Mouse (Mus musculus): ENCODE results near the gene Cnga2.
"Not testable (repeated sequence)": the region's sequence is repeated elsewhere in the genome, so short reads cannot be mapped to it uniquely, and the experiment has no call there.

Gene Cnga2

DNA sequence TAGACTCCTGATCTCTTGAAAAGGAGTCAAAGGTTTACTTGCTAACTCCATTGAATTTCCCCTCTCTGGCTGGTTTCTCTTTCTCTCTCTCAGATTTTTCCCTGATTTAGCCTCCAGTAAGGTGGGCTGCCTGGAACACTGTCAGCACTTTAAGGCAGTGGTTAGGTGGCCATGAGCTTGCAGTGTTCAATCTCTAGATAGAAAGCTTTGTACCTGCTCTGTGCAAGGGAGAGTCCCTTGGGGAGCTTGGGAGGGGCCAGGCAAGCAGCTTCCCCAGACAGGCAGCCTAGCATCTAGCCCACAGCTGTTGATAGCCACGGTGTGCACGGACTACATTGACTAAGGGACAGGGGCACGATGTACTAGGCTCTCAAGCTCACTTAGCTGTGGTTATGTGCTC lies at the start of gene Cnga2:
TSS of gene Cnga2 (plus strand) at position 301 of the 400 bp plus-strand sequence.
- DNase-seq (ENCODE audit: low read depth in 1 of 2, low spot score in 2 of 2) = no peak

DNA sequence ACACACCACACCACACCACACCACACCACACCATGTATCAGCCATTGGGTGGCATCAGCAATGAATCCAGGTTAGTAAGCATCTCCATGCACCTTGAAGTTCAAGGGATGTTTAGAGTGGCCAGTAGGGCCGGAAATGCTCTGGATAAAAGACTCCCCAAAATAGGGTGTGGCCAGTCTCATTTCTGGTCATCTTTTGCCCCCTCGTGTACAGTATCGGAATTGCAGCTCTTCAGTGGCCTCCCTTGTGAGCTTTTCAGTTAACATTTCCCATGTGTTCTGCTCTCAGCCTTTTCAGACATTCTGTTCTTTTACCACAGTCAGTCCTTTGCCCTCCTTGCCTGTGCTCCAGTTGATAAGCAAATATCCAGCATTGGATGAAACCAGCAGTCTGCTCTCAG lies 45.0 kb upstream of the Cnga2 start:
- DNase-seq (ENCODE audit: low read depth in 1 of 2, low spot score in 2 of 2) = no peak

DNA sequence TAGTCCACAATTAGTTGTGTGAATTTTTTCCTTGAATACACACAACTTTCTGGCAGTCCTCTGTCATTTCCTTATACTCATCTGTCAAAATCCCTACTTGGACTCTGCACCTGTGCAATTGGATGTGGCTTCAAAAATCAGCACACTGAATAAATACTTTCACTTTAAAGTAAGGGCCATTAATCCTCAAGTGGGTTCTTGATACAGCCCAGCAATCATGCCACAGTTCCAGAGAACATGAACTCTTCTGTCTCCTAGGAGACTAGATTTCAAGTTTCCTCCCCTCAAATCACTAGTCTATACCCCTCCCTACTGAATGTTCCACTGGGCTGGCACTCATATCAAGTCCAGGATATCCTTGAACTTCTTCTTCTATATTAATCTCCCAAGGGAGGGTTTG lies 33.3 kb upstream of the Cnga2 start:
- DNase-seq (ENCODE audit: low read depth in 1 of 2, low spot score in 2 of 2) = no peak

DNA sequence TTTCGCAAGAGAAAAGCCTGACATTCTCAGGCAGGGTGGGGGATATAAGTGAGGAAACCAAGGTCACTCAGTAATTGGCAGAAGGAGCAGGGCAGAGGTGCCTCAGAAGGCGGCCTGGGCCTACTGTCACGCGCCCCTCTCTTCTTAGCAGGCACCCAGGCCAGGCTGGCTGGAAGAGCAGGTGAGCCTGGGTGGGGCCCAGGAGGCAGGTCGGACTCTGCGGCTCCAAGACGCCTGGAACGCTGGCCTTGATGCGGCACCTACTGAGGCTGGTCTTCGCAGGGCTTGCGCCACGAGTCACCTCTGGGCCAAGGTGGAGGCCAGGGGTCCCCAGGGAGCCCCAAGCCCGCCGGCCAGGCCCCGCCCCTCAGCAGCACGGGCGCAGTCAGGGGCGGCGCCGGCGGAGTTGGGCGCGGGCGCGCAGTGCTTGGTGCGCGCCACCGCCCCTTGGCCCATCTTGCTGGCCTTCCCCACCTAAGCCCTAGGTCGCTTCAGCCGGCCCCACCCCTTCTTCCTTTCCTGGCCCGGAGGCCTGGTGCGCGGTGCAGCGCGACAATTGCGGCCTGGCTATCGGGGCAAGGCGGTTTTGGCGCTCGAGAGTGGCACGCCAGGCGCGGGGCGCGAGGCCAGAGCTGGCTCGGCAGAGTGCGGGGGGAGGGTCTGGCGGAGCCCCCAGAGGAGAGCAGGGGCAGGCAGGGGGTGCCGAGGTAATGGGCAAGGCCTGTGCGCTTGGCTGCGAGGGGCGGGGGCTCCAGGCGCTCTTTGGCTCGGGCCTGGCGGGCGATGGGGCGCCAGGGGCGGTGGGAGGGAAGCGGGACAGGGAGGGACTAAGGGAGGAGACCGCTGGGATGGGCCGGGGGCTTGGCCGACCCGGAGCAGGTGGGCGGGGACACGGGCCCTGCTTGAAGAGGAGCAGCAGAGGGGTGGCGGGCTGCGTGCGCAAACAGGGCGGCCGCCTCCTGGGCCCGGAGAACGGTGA lies 29.3 kb upstream of the Cnga2 start, which contains the start of gene Prrg3:
TSS of gene Prrg3 (plus strand) at position 552 of the 979 bp plus-strand sequence.
- DNase-seq (ENCODE audit: low read depth in 1 of 2, low spot score in 2 of 2) = no peak

DNA sequence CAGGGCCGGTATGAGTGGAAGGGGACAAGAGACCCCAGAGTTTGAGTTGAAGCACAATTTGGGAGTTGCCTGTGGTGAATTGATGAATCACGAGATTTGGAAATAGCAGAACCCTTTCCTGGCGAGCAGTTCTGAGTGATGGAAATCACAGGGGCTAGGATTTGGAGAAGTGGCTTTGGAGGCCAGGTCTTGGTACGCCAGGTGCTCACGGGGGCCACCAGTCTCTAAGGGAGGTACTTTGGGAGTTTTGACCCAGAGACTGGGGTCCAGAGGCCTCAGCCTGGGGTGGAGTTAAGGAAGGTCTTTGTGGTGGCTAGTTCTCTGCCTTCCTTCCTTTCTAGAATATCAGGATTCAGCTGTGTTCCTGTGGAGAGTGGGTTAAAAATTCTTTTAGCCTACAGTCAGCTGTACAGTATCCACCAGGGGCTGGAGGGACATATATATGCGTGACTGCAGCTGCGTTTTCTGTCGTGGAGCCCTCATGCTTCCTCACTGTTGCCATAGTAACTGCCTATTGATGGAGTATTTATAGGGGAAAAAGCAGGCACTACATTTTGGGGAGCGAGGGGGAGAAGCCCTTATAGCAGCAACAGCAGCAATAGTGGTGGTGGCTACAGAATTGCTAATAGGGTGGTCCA lies 28.3 kb upstream of the Cnga2 start:
- no peak for DNase-seq (ENCODE audit: low read depth in 1 of 2, low spot score in 2 of 2)

DNA sequence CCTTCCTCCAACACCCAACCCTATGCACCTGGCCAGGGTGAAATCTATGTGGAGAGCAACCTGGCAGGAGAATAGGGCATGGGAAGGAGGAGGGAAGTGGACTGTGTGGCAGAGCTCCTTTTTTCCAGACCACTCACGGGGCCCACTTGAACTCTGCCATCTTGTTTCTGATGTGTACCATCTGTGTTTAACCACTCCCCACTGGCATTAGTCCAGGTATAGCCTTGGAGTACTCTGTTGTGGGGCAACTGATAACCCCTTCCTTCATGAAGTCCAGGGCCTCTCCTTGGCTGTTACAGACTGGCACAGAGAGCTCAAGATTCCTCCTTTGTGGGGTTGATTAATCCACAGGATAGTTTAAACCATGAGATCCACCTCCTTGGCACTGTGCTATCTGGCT lies 23.4 kb upstream of the Cnga2 start:
- DNase-seq (ENCODE audit: low read depth in 1 of 2, low spot score in 2 of 2) = no peak

DNA sequence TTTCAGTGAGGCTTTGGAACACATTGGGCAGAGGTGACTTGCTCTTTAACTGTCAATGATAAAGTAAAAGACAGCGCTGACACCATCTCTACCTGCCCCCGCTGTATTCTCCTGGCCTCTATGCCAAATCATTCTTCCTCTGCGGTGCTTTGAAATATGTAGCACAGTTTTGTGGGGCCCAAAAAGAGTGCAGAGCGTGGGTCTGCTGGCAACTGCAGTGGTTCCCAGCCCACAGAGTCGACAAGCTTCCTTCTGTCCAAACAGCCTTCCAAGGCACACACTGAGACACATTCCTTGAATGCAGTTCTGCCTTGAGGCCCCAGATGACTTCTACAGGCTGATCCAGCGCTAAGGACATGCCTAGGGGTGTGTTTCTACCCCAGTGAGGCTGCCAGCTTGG lies 22.8 kb upstream of the Cnga2 start:
- DNase-seq (ENCODE audit: low read depth in 1 of 2, low spot score in 2 of 2) = no peak

DNA sequence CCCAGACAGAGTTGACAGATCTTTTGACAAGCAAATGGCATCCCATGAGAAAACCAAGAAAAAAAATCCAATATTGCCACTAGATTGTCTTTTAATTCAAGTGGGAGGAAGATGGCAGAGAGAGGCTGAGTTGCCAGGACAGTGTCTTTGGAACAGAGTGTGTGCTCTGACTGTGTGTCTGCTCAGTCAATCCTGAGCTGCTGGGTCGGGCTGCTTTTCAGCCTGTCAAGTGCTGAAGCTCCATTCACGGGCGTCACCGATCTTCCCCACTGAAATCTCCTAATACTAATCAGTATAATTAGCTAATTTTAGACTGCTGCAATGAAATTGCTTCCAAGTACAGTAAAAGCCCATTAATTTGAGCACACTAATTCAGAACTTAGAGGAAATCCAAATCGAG lies 20.3 kb upstream of the Cnga2 start:
- DNase-seq (ENCODE audit: low read depth in 1 of 2, low spot score in 2 of 2) = no peak

DNA sequence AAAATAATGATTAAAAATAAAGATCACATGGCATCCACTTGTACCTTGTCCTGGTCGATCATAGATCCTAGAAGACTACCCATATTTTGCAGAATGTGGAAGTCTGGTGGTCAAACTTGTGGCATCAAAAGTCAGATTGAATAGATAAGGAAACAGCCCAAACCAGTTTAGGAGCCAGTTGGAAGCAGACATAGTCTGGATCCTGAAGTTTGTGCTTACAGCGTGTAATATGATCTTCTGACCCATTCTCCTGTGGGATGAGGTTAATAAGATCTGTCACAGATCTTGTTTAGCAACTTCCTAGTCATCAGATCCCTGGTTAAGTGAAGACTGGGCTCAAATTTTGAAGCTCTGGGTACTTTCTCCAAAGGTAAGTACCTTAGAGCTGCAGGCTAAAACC lies 19.0 kb upstream of the Cnga2 start, which contains the start of gene Fate1:
TSS of gene Fate1 (plus strand) at position 301 of the 400 bp plus-strand sequence.
- no peak for DNase-seq (ENCODE audit: low read depth in 1 of 2, low spot score in 2 of 2)

DNA sequence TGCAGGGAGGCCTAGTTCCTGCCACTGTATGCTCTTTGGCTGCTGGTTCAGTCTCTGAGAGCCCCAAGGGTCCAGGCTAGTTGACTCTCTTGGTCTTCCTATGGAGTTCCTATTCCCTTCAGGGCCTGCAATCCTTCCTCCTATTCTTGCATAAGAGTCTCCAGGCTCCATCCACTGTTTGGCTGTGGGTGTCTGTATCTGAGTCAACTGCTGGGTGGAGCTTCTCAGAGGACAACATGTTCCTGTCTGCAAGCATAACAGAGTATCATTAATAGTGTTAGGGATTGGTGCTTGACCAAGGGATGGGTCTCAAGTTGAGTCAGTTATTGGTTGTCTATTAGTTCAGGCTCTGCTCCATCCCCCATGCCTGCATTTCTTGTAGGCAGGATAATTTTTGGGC lies 14.0 kb upstream of the Cnga2 start:
- not testable (repeated sequence) for DNase-seq (ENCODE audit: low read depth in 1 of 2, low spot score in 2 of 2)

DNA sequence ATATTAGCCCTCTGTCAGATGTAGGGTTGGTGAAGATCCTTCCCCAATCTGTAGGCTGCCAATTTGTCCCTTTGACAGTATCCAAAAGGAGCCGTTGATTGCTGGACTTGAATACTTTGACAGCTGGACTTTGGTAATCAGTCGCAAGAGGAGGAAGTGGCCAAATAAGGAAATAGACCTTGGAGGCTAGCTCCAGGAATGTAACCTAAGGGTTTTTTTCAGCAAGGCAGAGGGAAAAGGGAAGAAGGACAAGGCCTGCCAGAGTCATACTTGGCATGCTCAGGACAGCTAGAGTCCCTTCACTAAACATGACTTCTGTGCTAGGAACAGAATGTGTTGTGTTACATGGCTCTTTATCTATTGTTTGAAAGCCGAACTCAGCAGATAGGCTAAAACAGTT lies 11.2 kb upstream of the Cnga2 start:
- DNase-seq (ENCODE audit: low read depth in 1 of 2, low spot score in 2 of 2) = no peak

DNA sequence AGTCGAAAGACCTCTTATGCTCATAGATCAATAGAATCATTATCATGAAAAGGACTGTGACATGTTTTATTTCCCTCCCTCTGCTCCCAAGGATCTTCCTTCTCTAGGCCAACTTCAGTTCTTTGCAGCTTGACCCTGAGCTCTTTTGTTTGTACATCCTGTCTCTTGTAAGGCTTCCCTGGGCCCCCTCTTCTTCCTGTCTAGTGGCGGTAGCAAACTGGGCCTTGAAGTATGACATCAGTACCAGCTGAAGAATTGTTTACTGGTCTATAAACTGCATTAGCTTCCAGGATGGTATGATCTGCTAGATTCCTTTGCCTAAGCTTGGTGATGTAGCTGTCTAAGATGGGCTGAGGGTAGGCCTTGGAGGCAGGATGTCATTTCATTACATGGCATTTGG lies 10.3 kb upstream of the Cnga2 start:
- DNase-seq (ENCODE audit: low read depth in 1 of 2, low spot score in 2 of 2) = no peak

DNA sequence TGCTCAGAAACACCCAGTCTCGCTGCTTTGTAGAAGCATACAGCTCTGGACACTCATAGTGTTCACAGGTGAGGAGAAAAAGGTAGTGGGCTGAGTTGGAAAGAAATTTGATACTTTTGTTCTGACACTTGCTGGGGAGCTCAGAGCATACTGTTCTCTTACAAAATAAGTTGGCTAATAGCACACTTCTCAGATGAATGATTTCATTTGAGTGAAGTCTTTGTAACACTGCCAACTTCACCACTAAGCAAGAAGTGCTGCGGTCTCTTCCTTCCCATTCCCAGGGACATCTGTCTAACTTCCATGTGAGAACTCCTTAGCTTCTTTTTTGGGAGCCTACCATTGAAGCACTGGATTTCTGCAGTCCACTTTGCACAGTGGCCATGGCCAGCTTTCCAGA lies 8.4 kb upstream of the Cnga2 start:
- DNase-seq (ENCODE audit: low read depth in 1 of 2, low spot score in 2 of 2) = no peak

DNA sequence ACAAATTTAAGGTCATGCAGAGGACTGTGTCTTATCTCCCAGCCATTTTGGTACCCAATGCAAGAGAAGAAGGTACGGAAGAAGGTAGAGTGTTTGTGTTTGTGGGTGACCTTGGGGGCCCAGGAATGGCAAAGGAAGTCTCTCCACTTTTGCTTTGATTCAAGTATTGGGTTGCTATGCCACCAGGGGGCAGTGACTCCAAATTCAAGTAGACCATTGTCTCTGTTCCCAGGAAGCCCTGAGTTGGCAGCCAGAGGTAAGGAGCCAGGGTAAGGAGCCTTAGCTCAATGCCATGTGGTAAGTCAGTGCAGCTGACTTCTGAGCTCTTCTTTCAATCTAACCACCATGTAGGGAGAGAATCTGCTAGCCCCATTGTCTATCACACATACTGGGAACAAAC lies 7.9 kb upstream of the Cnga2 start:
- no peak for DNase-seq (ENCODE audit: low read depth in 1 of 2, low spot score in 2 of 2)

DNA sequence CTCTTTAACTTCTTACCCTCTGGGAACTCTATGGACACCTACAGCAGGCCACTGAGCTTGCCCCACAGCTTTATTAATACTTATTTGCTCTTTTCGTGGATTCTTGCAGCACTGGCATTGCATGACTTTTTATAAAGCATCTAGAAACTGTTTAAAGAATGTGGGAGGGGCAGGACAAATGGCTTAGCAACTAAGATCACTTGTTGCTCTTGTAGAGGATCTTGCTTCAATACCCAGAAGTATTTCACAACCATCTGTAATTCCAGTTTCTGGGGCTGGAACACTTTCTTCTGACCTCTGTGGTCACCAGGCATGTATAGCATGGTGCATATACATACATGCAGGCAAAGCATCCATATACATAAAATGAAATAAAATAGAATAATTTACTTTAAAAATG lies 4.3 kb downstream of the Cnga2 start:
- DNase-seq (ENCODE audit: low read depth in 1 of 2, low spot score in 2 of 2) = no peak

DNA sequence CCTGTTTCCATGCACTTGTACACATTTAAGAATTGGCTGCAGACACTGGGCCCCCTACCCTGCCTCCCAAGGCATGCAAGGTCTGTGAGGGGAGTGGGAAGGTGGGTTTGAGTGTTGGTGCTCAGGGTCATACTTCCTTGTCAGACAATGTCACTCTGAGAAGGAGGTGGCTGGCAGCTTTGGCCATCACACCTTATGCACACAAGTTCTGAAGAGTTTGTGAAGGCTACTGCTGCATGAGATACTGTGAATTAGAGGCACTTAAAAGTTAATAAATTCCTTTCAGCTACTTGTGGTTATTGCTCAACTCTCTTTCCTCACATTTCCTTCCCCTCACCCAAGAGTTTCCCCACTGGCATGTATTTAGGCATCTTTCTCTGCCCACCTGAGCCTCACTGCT lies 18.3 kb downstream of the Cnga2 start:
- no peak for DNase-seq (ENCODE audit: low read depth in 1 of 2, low spot score in 2 of 2)

DNA sequence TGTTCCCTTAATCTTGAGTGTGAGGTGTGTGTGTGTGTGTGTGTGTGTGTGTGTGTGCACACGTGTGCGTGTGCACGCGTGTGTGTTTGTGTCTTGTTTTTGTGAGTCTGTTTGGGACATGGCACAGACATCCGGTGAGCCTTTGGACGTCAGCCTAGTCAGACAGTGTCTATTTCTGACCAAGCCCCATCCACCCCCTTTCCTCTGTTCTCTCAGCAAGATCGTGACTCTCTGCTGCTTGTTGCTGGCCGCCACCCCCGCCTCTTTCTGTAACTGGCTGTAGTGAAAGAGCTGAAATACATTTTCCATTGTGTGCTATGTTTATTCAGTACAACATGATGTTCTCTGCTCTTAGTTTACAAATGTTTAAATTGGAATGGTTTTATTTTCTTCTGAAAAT lies 20.6 kb downstream of the Cnga2 start:
- DNase-seq (ENCODE audit: low read depth in 1 of 2, low spot score in 2 of 2) = no peak

DNA sequence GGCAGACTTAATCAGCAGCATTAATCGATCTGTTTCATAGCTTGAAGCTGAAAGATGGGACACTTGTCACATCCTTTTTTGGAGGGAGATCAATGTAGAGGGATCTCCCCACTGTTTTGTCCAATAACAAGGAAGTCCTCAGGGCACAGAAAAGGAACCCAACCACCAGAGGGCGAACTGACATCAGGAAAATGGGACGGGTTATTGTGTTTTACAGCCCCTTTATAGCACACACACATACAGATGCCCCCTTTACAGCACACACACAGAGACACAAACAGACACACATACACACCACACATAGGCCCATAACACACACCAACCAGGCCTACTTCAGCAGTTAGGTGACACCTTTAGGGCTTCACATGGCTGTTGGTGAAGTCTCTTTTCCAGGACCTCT lies 21.2 kb downstream of the Cnga2 start:
- no peak for DNase-seq (ENCODE audit: low read depth in 1 of 2, low spot score in 2 of 2)

DNA sequence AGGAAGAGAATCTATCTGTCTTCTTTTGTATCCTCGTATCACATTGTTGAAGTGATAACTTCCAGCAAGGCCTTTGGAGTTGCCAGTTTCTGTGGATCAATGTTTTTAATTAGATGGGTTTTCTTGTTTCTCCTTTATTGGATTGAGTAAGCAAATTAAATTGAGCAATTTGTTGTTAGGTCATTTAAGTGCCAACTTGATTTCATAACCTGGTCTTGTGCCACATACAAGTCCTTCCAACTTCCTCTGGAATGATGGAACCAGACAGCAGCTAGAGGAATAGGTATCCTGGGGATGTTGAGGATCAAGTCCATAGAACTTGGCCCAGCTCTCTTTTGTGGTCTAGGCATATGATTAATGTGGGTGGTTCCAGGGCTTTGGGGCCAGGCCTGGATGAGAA lies 30.6 kb downstream of the Cnga2 start:
- no peak for DNase-seq (ENCODE audit: low read depth in 1 of 2, low spot score in 2 of 2)

DNA sequence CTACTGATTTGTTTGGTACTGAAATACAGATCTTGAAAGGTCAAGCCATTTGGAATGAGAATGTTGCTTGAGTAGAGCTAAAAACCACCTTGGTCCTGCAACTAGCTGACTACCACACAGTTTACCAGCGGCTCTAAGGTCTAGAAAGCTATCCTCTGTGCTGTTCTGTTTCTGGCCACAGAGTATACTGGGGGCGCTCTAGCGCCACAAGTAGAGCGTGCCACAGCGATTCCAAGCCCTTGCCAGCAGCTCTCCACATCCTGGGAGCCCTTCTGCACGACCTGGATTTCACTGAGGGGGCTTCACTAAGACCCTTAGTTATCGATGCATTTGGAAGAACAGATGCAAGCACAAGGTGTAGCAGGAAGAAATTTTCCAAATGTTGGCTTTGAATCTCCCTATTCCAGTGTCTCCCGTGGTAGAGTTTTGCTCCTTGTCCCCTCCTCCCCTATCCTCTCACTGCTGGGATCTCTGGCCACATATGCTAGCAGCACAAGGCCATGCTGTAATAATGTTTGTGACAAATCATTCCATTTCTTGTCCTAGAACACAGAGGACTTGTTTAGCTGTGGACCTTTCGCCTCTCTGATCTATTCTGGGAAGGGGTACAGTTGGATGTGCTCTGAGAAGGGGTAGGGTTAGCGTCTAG lies 31.2 kb downstream of the Cnga2 start:
- DNase-seq (ENCODE audit: low read depth in 1 of 2, low spot score in 2 of 2) = no peak

DNA sequence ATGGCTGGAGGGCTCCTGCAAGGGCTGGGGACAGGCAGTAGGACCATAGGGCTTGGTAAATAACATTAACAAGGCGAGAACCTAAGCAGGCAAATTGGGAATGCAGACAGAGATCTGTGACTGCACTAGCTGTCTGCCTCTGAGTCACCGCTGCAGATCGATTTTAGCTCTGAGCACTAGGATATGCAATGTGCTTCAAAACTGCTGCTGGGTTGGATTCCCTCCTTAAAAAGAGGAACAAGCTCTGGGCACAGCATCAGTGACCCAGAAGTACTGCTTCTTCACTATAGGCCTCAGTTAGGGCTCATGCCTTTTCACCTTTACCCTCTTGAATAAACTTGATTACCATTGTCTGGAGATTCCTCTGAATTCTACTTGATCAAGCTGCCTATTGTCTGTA lies 31.9 kb downstream of the Cnga2 start:
- DNase-seq (ENCODE audit: low read depth in 1 of 2, low spot score in 2 of 2) = no peak

DNA sequence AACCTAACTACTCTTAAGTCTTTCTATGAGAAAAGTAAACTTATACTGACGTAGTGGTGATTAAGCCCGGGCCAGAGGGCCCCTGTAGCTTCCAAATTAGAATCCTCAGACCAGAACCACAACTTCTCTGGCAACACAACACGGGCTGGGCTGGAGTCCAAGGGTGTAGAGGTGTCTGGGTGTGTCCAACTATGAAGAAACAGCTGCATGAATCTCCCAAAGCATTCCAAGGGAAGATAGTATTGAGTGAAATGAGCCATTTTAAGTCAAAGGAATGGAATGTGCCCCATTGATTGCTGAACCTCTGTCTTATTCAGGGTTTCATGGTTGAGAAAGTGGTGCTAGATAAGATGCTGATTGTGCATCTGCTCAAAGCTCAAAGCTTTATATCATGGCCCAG lies 52.4 kb downstream of the Cnga2 start:
- DNase-seq (ENCODE audit: low read depth in 1 of 2, low spot score in 2 of 2) = no peak
